Mouse (Mus musculus): Measurements from ENCODE around the gene Cfl2.

- TF ChIP-seq CTCF (IDR thresholded peaks at IDR 0.05; ENCODE audit: borderline replicate concordance, insufficient read depth, low read depth, low read length) = no peak
- TF ChIP-seq POLR2A (IDR thresholded peaks at IDR 0.05; ENCODE audit: borderline replicate concordance, insufficient read depth, low read length) = no peak
Observed at GRCm38 (mm10) chr12:54890426-54890825, 27.7 kb upstream of the Cfl2 start.

Data from cerebellum, adult 2 months (tissue).